Mouse (Mus musculus) CD4-positive, CD25-positive, alpha-beta regulatory T cell, adult 2 months (primary cell): ENCODE results near the gene Kcnc1.

Experiments
- DNase-seq: peaks from one replicate; pipeline ENCODE4 v3.0.0-alpha.2; 2012; ENCODE audit warnings: low read depth, low spot score

The Kcnc1 gene

GRCm38 (mm10) chr7:46421535-46421934 is 25.2 kb downstream of the Kcnc1 start:
- no peak for DNase-seq

DNA sequence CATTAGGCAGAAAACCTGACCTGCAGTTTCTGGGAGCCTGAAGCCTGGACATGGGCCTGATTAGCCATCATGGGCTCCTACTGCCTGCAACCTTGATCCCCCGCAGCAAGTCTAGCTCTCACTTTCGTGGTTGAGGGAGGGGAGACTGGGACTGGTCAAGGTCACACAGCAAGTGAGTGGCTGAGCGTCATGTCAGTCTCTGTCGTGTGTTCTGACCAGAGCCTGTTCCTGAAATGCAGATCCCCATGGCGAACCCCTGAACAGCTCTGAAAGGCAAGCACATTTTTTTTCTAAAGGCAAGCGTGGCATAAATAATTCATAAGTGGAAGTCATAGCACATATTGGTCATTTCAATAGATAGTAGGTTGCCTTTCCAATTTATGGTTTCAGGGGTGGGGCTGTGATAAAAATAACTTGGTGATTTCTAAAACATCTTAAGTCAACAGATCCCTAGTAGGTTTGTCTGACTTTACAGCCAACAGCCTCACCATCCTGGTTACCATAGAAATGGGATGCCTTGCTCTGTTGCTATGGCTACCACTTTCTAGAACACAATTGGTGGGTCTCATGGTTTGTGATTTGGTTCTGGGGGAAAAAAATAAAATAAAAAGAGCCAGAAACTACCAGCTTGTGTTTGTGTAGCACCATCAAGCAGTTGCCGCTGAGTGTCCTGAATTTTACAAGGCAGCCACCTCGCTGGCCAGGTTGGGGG is 25.9 kb downstream of the Kcnc1 start:
- DNase-seq = no peak

GRCm38 (mm10) chr7:46422764-46423412 is 26.6 kb downstream of the Kcnc1 start:
- DNase-seq = peak; percentile 62

DNA sequence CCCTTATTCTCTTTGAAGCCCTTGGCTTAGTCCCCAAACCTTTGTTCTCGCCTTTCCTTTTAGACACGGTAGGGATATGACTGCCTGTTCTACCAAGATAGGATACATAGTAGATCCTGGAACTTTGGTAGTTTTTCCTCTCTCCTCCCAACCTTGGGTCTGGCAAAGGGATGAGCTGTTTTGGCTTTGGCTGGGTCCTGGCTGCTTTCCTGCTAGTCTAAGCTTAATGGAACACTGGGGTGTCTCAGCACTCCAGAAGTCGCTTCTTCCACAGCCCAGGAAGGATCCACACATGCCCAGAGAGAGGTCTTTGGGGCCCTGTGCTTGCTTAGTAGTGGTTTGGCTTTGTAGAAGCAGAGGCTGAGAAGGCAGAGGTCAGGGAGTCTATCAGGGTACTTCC is 27.7 kb downstream of the Kcnc1 start:
- no peak for DNase-seq

DNA sequence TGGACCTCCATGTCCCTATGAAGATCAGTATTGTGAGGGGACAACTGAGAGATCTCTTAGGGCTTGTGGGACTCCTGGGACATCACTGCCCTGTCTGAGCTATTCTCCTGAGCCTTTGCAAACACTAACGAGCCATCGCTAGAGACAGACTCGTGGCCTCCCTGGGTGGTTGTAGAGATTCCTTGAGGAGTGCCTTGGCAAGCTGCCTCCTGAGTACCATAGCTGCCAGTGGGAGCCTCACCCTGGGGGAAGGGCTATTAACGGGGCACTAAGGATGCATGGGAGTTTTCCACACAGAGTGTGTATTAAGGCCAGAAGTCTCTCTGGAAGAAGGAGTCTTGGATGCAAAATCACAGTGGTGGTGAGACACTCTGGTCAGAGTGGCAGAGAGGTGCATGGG is 28.7 kb downstream of the Kcnc1 start:
- no peak for DNase-seq

GRCm38 (mm10) chr7:46433874-46434273 is 37.6 kb downstream of the Kcnc1 start:
- no peak for DNase-seq

DNA sequence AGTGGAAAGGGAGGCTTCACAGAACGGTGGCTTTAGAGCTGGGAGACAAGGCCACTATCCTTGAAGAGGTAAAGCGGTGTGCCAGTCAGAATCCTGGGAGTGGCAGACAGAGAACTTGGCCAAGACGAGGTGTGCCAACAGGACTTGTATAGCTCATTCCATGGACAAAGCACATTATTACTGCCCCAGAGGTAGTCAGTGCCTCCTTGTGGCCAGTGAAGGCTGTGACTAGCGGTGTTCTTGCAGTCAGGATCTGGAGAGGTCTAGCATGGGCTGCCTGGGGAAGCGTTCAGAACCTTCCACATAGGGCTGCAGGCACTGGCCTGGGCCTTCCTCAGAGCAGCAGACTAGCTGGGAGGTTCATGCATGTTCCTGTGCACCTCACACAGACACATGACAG is 39.5 kb downstream of the Kcnc1 start:
- no peak for DNase-seq

- no peak for DNase-seq
These were observed 42.3 kb downstream of the Kcnc1 start for GRCm38 (mm10) chr7:46438537-46439141.

- no peak for DNase-seq
These were observed 46.9 kb downstream of the Kcnc1 start for GRCm38 (mm10) chr7:46443163-46443562.

GRCm38 (mm10) chr7:46445896-46446295 is 49.6 kb downstream of the Kcnc1 start:
- DNase-seq = no peak

DNA sequence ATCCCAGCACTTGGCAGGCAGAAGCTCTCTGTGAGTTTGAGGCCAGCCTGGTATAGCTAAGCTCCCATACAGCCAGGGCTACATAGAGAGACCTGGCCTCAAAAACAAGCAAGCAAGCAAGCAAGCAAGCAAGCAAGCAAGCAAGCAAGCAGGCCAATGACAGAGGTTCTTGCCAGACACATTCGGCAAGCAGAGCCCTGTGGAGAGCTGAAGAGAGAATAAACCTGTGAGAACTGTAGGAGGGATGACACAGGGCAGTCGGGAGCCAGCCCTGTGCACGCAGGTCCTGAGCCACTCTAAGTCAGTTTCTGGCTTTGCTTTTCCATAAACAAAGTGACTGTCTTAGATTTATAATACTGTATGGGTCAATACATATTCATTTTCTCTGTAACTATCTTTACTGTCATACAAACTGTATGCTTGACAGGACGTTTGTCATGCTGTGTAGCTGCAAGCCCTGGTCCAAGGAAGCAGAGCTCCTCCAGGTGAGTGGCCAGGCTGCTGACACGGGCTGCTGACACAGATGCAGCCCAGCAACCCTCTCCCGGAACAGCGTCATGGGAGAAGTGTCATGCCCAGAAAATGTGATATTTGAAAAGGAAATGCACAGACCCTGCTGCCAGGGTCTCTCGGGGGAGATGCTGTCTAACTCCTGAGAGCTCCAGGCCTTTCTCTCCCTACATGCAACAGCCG is 51.3 kb downstream of the Kcnc1 start:
- no peak for DNase-seq

GRCm38 (mm10) chr7:46448922-46449645 is 52.8 kb downstream of the Kcnc1 start:
- no peak for DNase-seq

GRCm38 (mm10) chr7:46453930-46454679 is 57.8 kb downstream of the Kcnc1 start:
- DNase-seq = no peak

DNA sequence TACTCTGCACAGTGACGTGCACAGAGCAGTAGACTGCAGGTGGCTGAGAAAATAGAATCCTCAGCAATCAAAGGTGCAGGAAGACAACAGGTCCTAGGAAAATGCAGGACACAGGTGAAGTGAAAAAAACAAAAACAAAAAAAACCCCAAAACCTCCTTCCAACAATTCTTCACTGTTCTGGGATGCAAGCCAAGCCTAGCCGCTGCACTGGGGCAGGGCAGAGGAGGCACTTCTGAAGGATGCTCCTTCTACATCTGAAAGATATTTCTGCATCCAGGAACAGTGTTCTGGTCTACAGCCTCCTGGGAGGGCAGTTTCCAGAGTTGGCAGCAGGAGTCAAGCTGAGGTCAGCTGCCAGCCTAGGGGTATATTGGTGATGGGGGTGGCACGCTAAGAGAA is 61.6 kb downstream of the Kcnc1 start:
- DNase-seq = no peak

GRCm38 (mm10) chr7:46459200-46459599 is 62.9 kb downstream of the Kcnc1 start:
- DNase-seq = no peak

GRCm38 (mm10) chr7:46459605-46460245 is 63.4 kb downstream of the Kcnc1 start:
- DNase-seq = no peak

GRCm38 (mm10) chr7:46462287-46462686 is 66.0 kb downstream of the Kcnc1 start:
- DNase-seq = no peak

DNA sequence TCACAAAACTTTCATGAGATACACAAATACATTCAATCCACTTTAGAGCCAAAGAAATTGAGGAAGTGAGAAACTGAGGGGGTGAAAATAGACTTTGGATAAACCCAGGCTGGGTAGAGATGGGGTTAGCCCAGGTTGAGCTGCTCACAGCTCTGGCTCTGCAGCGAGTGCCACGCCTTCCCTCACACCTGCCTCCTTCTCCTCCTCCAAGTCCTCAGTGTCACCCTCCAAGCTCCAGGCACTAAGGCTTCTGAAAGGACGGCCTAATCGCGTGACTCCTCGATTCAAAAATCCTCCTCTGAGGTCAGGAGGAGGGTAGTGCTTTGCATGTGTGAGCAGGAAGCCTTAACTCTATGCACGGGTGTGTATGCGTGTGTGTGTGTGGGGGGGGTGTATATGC is 66.8 kb downstream of the Kcnc1 start:
- no peak for DNase-seq

DNA sequence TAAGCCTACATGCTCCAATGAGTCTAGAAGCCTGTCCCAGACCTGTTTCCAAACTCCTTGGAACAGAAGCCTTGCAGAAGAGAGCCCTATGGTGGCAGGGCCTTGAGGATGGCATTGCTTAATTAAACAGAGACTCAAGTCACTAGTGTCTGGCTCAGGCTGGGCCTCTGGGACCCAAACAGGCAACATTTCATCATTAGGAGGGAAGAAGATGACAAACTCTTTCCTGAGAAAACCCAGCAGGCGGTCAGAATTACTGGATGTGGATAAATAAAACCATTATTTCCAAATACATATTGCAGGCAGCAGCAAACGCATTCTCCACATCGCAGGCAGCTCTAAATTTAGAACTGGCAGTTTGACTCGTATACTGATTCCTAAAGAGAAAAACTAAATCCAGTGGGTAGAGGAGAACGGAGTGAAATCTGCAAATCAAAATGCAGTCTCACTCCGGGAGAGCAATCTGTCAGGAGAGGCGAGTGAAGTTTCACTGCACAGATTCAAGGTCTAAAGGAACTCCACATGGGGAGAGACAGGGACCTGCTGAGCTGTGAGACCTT is 70.2 kb downstream of the Kcnc1 start:
- no peak for DNase-seq

DNA sequence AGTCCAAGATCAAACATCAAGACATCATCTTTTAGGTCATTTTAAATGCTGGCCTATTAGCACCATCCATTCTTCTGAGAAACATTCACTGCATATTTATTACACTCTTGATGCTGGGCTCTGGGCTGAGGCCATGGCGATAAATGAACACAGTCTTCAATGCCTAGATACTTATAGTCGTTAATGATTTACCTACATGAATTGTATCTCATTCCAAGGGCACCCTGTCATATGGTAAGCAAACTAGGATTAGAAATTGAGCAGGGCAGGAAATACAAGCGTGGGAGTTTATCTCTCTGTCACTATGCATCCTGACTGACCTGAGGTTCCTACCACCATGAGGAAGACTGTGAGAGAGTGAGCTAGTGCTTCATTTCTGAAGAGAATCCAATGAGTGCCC is 73.2 kb downstream of the Kcnc1 start:
- no peak for DNase-seq
